Mouse (Mus musculus) monocyte, adult 59 days (primary cell): Measurements from ENCODE around the gene Ilk. TPM values are rescaled to one million over a fixed set of nuclear protein-coding genes. Genes with fewer than 3 reads are reported as not detected.

Experiments
- total RNA-seq, 2 experiments: library from RNA; stranded (reverse); gene quantifications; one replicate each; pipeline ENCODE4 v1.2.4; 2023

Ilk gene
- total RNA-seq, result 100 to 1,000 TPM; 134 to 154 TPM

DNA sequence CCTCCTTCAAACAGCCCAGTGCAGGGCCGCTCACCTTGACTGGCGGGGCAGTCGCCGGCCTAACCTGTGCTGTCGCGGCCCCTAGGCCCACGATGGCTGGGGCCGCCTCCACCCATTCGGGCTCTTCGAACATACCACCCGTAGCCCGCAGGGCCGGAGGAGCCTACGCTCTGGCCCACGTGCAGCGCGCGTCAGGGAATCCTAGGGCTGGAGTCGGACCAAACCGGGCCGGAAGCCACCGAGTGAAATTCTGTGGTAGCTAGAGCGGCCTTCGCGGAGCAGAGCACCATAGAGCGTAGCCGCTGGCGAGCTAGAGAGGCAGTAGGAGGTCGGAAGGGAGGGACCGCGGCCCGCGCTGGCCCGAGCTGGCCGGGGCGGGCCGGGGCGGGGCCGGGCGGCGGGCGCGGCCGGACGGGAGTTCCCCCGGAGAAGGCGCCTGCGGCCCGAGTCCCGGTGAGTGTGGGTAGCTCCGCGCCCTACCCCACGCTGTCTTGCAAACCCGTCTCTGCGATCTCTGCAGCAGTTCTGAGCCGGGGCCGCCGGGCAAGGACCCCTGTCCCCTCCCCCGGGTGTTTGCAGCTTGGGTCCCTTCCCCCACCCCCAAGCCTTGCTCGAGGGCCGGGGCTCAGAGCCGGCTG lies at the start of gene Ilk:
Gene Ilk, plus strand, starts transcription at position 329 of the 638 bp plus-strand sequence.

DNA sequence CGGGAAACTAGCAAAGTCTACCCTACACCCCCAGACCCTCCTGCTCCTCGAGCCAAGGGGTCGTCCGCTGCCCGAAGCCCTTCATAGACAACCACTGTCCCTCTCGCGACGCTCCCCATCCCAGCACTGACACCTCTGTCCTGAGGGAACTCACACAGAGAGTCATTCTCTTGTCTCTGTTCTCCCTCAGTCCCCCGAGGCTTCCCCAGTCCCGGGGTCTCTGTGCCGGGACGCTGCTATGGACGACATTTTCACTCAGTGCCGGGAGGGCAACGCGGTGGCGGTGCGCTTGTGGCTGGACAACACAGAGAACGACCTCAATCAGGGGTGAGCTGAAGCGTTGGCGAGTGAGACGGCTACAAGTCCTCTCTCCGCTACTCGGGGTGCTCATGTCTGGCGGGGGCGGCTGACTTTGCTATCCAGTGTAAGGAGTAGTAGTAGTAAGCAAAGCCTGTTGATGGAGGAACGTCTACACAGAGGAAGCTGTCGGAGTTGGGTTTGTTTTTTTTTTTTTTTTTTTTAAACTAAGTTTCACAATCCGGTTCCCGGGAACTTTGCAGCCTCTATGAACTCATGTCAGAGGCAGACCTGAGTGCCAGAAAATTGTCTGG lies 624 bp downstream of the Ilk start, which contains the start of gene Rrp8:
Gene Rrp8, minus strand, starts transcription at position 475 of the 611 bp plus-strand sequence.

DNA sequence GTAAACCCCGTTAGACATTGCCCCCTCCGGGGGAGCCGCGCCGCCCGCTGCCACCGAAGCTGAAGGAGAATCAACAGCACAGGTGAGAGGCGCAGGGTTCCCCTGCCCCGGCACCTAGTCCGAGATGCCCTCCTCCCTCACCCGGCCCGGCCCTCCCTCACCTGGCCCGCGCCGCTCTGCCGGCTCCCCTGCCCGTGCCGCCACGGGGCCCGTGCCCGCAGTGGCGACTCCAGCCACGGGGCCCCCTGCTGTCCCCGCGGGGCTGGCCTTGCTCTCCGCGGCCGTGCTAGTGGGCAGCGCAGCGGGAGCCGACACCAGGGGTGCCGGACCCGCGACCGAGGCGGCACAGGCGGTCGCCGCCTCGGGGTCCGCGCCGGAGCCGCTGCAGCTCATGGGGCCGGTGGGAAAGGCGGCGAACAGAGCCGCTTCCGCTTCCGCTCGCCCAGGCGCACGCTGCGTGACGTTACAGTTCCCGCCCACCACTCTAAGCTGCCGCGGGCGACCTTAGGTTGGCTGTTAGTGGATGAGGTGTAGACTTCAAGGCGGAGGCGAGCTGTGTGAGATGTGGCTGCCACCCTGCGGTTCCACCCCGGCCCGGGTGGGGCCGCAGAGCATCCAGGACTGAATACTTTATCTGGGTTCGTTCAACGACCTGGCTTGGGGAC lies 7.7 kb downstream of the Ilk start, which contains the start of gene Taf10:
Gene Taf10, minus strand, starts transcription at position 436 of the 665 bp plus-strand sequence.

DNA sequence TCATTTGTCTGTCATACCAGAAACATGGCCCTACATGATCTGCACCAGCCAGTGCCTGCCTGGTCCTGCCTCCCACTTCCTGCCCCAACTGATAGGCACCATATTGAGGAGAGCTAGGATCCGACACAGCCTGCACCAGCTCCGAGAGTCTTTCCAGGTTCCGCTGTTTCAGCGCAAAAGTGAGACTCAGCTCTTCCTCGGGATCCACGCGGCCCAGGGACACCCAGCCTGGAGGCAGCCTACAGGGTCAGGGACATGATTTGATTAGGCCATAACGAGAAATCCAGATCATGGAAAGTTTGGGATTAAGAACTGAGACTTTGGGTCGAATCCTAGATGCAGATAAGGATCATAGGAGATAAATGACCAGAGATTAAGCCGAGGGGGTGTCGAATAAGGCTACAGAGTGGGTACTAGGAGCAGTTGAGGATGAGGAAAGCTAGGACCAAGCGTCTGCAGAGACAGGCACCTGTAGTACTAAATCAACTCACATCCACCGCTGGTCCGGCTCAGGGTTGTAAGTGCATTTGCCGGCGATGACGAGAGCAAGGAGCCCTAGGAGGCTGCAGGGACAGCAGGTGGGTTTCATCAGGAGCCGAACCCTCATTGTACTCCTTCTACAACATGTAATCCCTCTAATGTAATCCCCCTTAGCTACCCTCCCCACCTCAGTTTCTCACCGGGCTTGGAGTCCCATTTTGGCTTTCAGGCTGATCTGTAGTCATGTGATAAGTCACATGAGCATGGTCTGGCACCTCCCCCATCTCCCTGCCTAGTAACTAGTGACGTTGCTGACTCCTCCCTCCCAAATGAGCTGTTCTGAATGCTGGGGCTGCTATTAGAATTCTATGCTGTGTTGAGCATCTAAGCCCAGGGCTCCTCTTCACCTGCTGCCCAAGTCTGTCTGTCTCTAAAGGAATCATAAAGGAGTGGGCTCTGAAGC lies 15.4 kb downstream of the Ilk start, which contains the start of gene Tpp1:
Gene Tpp1, minus strand, starts transcription at position 745 of the 943 bp plus-strand sequence.

DNA sequence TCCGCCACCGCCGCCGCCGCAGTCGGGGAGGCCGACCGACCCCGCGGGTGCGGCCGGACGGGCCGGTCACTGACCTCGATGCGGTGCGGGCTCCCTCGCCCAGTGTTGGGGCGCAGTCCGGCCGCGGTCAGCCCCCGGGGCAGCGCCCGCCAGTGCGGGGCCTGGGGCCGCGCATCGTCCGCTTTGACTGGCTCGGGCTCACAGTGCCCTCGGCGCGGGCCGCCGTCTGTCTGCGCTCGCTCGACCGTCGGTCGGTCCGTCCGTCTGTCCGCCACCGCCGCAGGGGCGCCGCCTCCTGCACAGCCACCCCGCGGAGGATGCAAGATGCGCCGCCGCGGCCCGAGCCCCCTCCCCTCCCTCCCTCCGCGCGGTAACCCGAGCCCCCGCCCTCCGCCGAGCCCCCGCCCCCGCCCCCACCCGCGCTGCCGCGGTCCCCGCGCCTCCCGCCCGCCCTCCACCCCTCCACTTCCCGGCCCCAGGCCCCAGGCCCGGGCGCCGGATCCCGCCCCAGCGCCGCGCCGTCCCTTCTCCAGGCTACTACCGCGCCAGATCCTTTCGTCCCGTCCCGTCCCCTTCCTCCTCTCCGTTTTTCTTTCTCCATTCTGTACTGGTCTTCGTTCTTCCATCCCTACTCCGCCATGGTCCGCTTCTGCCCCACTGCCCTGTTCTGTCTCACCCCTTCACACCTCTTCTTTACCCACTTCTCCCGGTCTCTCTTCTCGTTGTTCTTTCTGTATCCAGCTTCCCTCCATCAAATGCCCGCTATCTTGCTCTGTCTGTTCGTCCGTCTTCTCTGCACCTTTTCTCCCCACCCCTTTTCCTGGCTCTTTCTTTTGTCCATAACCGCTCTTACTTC lies 51.1 kb downstream of the Ilk start, which contains the start of gene Dchs1:
Gene Dchs1, minus strand, starts transcription at position 370 of the 856 bp plus-strand sequence.

Other genes starting within 250 kb of the Ilk start
- 10 to 100 TPM; 16.4 to 19.5 TPM for gene Smpd1, start 182.2 kb upstream of the Ilk start, total RNA-seq
- 1 to 10 TPM; 3.2 to 3.6 TPM for gene Apbb1, start 154.9 kb upstream of the Ilk start, total RNA-seq
- not detected for gene Hpx, start 136.5 kb upstream of the Ilk start, total RNA-seq
- 10 to 100 TPM; 62.3 to 68.9 TPM for gene Trim3, start 103.0 kb upstream of the Ilk start, total RNA-seq
- 100 to 1,000 TPM; 102 to 110 TPM for gene Timm10b, start 96.5 kb upstream of the Ilk start, total RNA-seq
- 10 to 100 TPM; 26.1 to 31.4 TPM for gene Arfip2, start 96.2 kb upstream of the Ilk start, total RNA-seq
- 10 to 100 TPM; 17.0 to 21.6 TPM for gene Gm45799, start 96.0 kb upstream of the Ilk start, total RNA-seq
- gene Dnhd1, start 85.8 kb upstream of the Ilk start, total RNA-seq, result 1 to 10 TPM; 3.1 to 9.1 TPM
- 10 to 100 TPM; 13.5 to 15.6 TPM for gene Rrp8, start 793 bp downstream of the Ilk start, total RNA-seq
- gene Taf10, start 7.8 kb downstream of the Ilk start, total RNA-seq, result 100 to 1,000 TPM; 179 to 208 TPM
- gene Tpp1, start 15.6 kb downstream of the Ilk start, total RNA-seq, result 100 to 1,000 TPM in 1 of 2 experiments, 10 to 100 TPM in 1; 83.7 to 102 TPM
- gene Dchs1, start 51.1 kb downstream of the Ilk start, total RNA-seq, result under 1 TPM; 0.66 to 0.73 TPM
- gene Mrpl17, start 74.5 kb downstream of the Ilk start, total RNA-seq, result 10 to 100 TPM; 48.6 to 57.9 TPM
- gene Gm4070, start 217.4 kb downstream of the Ilk start, total RNA-seq, result 100 to 1,000 TPM; 109 to 130 TPM